Mouse (Mus musculus) erythroblast, embryonic 14.5 days (primary cell): ENCODE measurements around the gene Mettl7a3. TPM values are rescaled to one million over a fixed set of nuclear protein-coding genes. Genes with fewer than 3 reads are reported as not detected.
"Not testable (repeated sequence)": the region's sequence is repeated elsewhere in the genome, so short reads cannot be mapped to it uniquely, and the experiment has no call there.

Experiments used
- H3K27me3 ChIP-seq: 2 replicates; pipeline ENCODE4 v1.6.1; 2012; ENCODE audit warnings: inconsistent platforms; ENCODE audit not compliant: control insufficient read depth
- H3K36me3 ChIP-seq: 2 replicates; pipeline ENCODE4 v1.6.1; 2012; ENCODE audit warnings: mild to moderate bottlenecking, inconsistent platforms; ENCODE audit not compliant: control insufficient read depth
- H3K4me1 ChIP-seq: 2 replicates; pipeline ENCODE4 v1.6.1; 2012; ENCODE audit warnings: inconsistent platforms; ENCODE audit not compliant: control insufficient read depth
- H3K4me3 ChIP-seq: replicated peaks from 2 replicates; pipeline ENCODE3; 2012; ENCODE audit warnings: moderate library complexity, mild to moderate bottlenecking, inconsistent platforms
- H3K9me3 ChIP-seq: 2 replicates; pipeline ENCODE4 v1.6.1; 2012; ENCODE audit warnings: low read length, inconsistent platforms, mixed read lengths; ENCODE audit not compliant: control insufficient read depth
- GATA1 ChIP-seq: IDR thresholded peaks from 2 replicates; pipeline ENCODE4 v1.6.1; 2012; ENCODE audit warnings: low read length, inconsistent platforms, mixed read lengths
- TAL1 ChIP-seq: IDR thresholded peaks from 3 replicates; pipeline ENCODE4 v1.6.1; 2012; ENCODE audit warnings: low read length, inconsistent platforms, mixed read lengths
- polyA plus RNA-seq: library from polyadenylated mRNA; stranded (reverse); fragments of >175 nt; gene quantifications from 2 replicates; pipeline ENCODE4 v1.2.3, GENCODE M21; 2012

The Mettl7a3 gene
- polyA plus RNA-seq, 1 experiment = not detected

- Histone ChIP-seq H3K36me3 (no peaks in the 10 kb centered on the region), H3K4me3 (no peak overlapping the region), H3K9me3 (no peaks in the 10 kb centered on the region), H3K4me1 (no peaks in the 10 kb centered on the region), H3K27me3 (peaks cover 2% of the 10 kb centered on the region; the same call in 1 of the 2 replicates)
- TF ChIP-seq GATA1 (no peak), TAL1 (no peak)
Observed at GRCm38 (mm10) chr15:100346761-100347160, 12.0 kb downstream of the Mettl7a3 start.

- Histone ChIP-seq H3K27me3 (peaks cover 2% of the 10 kb centered on the region; the same call in 1 of the 2 replicates), H3K4me1 (no peaks in the 10 kb centered on the region), H3K9me3 (no peaks in the 10 kb centered on the region), H3K36me3 (no peaks in the 10 kb centered on the region), H3K4me3 (no peak overlapping the region)
- TF ChIP-seq TAL1 = no peak
- TF ChIP-seq GATA1 = no peak
Observed at GRCm38 (mm10) chr15:100349496-100349895, 14.8 kb downstream of the Mettl7a3 start.

GRCm38 (mm10) chr15:100351501-100352060 lies 16.9 kb downstream of the Mettl7a3 start:
- TF ChIP-seq GATA1 (no peak), TAL1 (no peak)
- no peaks in the 10 kb centered on the region for H3K9me3 ChIP-seq
- H3K27me3 ChIP-seq = peaks cover 2% of the 10 kb centered on the region; the same call in 1 of the 2 replicates
- H3K4me3 ChIP-seq = no peak overlapping the region
- H3K4me1 ChIP-seq = no peaks in the 10 kb centered on the region
- no peaks in the 10 kb centered on the region for H3K36me3 ChIP-seq

GRCm38 (mm10) chr15:100352711-100353250 lies 18.1 kb downstream of the Mettl7a3 start, which contains the start of the genes Methig1 and Mettl7a2:
TSS of gene Methig1 (plus strand) at chr15:100353149.
TSS of gene Mettl7a2 (plus strand) at chr15:100353200.
- H3K4me1 ChIP-seq = no peaks in the 10 kb centered on the region
- no peaks in the 10 kb centered on the region for H3K36me3 ChIP-seq
- no peaks in the 10 kb centered on the region for H3K9me3 ChIP-seq
- no peak within 1 kb of the TSS for H3K4me3 ChIP-seq
- H3K27me3 ChIP-seq = peaks cover 2% of the 10 kb centered on the region; the same call in 1 of the 2 replicates
- no peak for TF ChIP-seq GATA1
- TF ChIP-seq TAL1 = no peak

GRCm38 (mm10) chr15:100353399-100353798 lies 18.7 kb downstream of the Mettl7a3 start:
- not testable (repeated sequence) for H3K4me3 ChIP-seq, H3K4me1 ChIP-seq, H3K9me3 ChIP-seq, H3K36me3 ChIP-seq, H3K27me3 ChIP-seq

- H3K27me3 ChIP-seq = 0 out of 2 replicates have a peak, but pooled peaks cover 4% of the 10 kb centered on the region
- H3K36me3 ChIP-seq = no peaks in the 10 kb centered on the region
- H3K9me3 ChIP-seq = no peaks in the 10 kb centered on the region
- H3K4me1 ChIP-seq = no peaks in the 10 kb centered on the region
- no peak for TF ChIP-seq TAL1
- no peak for TF ChIP-seq GATA1
- H3K4me3 ChIP-seq = no peak overlapping the region
Observed at GRCm38 (mm10) chr15:100355876-100356275, 21.1 kb downstream of the Mettl7a3 start.

- TF ChIP-seq TAL1 (no peak), GATA1 (no peak)
- no peaks in the 10 kb centered on the region for H3K27me3 ChIP-seq
- no peaks in the 10 kb centered on the region for H3K36me3 ChIP-seq
- H3K4me3 ChIP-seq = no peak within 1 kb of the TSS
- no peaks in the 10 kb centered on the region; the same call in 1 of the 2 replicates for H3K9me3 ChIP-seq
- no peaks in the 10 kb centered on the region for H3K4me1 ChIP-seq
Observed at GRCm38 (mm10) chr15:100364242-100364641, 29.5 kb downstream of the Mettl7a3 start, which contains the start of gene Higd1c. TSS of gene Higd1c (plus strand) at chr15:100364542.

GRCm38 (mm10) chr15:100365967-100366366 lies 31.2 kb downstream of the Mettl7a3 start:
- not testable (repeated sequence) for H3K36me3 ChIP-seq, H3K4me3 ChIP-seq, H3K4me1 ChIP-seq, H3K9me3 ChIP-seq, H3K27me3 ChIP-seq

- Histone ChIP-seq H3K4me3 (no peak overlapping the region), H3K27me3 (peaks cover 3% of the 10 kb centered on the region; the same call in 1 of the 2 replicates), H3K36me3 (no peaks in the 10 kb centered on the region), H3K9me3 (no peaks in the 10 kb centered on the region; the same call in 1 of the 2 replicates), H3K4me1 (no peaks in the 10 kb centered on the region)
- TF ChIP-seq TAL1 (no peak), GATA1 (no peak)
Observed at GRCm38 (mm10) chr15:100367119-100367518, 32.4 kb downstream of the Mettl7a3 start.

GRCm38 (mm10) chr15:100375066-100375465 lies 40.3 kb downstream of the Mettl7a3 start:
- TF ChIP-seq GATA1 = no peak
- TF ChIP-seq TAL1 = no peak
- no peaks in the 10 kb centered on the region for H3K36me3 ChIP-seq
- no peaks in the 10 kb centered on the region; the same call in 1 of the 2 replicates for H3K9me3 ChIP-seq
- H3K4me1 ChIP-seq = peaks cover 2% of the 10 kb centered on the region; the same call in 1 of the 2 replicates
- no peaks in the 10 kb centered on the region for H3K27me3 ChIP-seq
- no peak overlapping the region for H3K4me3 ChIP-seq

- not testable (repeated sequence) for H3K9me3 ChIP-seq, H3K27me3 ChIP-seq, H3K4me1 ChIP-seq, H3K36me3 ChIP-seq, H3K4me3 ChIP-seq
Observed at GRCm38 (mm10) chr15:100377847-100378505, 43.2 kb downstream of the Mettl7a3 start.
